ENCODE assay signal across 31 mouse cellular contexts in genomic region chr13:112412251-112412650, GRCm38 (mm10). TPM values are rescaled to one million over a fixed set of nuclear protein-coding genes. Genes with fewer than 3 reads are reported as not detected.
DNase-seq lines count a peak whose midpoint lies in the region; ATAC-seq and TF ChIP-seq lines count a peak whose summit lies in the region.
"Had no signal": no experiment of that assay in that cellular context is flagged by ENCODE, and none has a peak within 500 bp of the region (broad histone marks: within the 10 kb centered on the region; RNA-seq: fewer than 3 reads in every experiment).

No protein-coding gene starts in this region.

- TF ChIP-seq POLR2A in ES-Bruce4 (IDR thresholded peaks at IDR 0.05; ENCODE audit: insufficient read depth, low read length), result no peak

- no peak overlapping the region for H3K4me3 ChIP-seq in lung, embryonic 14.5 days (ENCODE audit: low read depth, low read length)
- no peak overlapping the region for H3K4me3 ChIP-seq in ES-Bruce4 (ENCODE audit: low read depth, low read length)
- H3K4me3 ChIP-seq in ES-E14 (ENCODE audit: insufficient read depth in 1 of 2, low read depth in 1 of 2, low read length in 2 of 2, poor library complexity in 1 of 2, severe bottlenecking in 1 of 2), result no peak overlapping the region; a peak in 1 of 4 replicates
- H3K4me3 ChIP-seq in limb, embryonic 10.5 days, result no peak overlapping the region
- no peak overlapping the region for H3K4me3 ChIP-seq in midbrain, embryonic 13.5 days (replicated peaks)
- H3K4me3 ChIP-seq: embryonic facial prominence, embryonic 12.5 days; embryonic facial prominence, embryonic 15.5 days; gastrocnemius, adult 2 months; heart, embryonic 12.5 days; heart, embryonic 15.5 days; hindbrain, embryonic 12.5 days; intestine, embryonic 15.5 days had no signal

- TF ChIP-seq CTCF in lung, embryonic 14.5 days (IDR thresholded peaks at IDR 0.05; ENCODE audit: low read depth), result no peak
- no peak for TF ChIP-seq CTCF in ES-Bruce4 (IDR thresholded peaks at IDR 0.05; ENCODE audit: low read depth, low read length)

- TF ChIP-seq EP300 in ES-Bruce4 (IDR thresholded peaks at IDR 0.05; ENCODE audit: insufficient read depth, low read depth, low read length), result no peak

- 0 out of 2 replicates have a peak overlapping the region, but pooled peaks have one; percentile 42 for H3K27ac ChIP-seq in lung, embryonic 14.5 days (ENCODE audit: low read depth)
- H3K27ac ChIP-seq in ES-Bruce4 (ENCODE audit: insufficient read depth, low read length), result peak overlapping the region; percentile 84
- H3K27ac ChIP-seq in ES-E14 (ENCODE audit: insufficient read depth, low read depth, low read length, poor library complexity, severe bottlenecking), result peak overlapping the region; percentile 82
- H3K27ac ChIP-seq in limb, embryonic 10.5 days, result 0 out of 2 replicates have a peak overlapping the region, but pooled peaks have one; percentile 17
- H3K27ac ChIP-seq in midbrain, embryonic 13.5 days, result no peak overlapping the region
- H3K27ac ChIP-seq: embryonic facial prominence, embryonic 12.5 days; embryonic facial prominence, embryonic 15.5 days; gastrocnemius, adult 2 months; heart, embryonic 15.5 days; hindbrain, embryonic 12.5 days; intestine, embryonic 15.5 days had no signal

- WGBS in lung, embryonic 14.5 days, result 64% methylated on average over 2 of the region's 3 CpGs
- WGBS in limb, embryonic 10.5 days, result 78% methylated on average over 2 of the region's 3 CpGs
- WGBS in midbrain, embryonic 13.5 days, result 79% methylated on average over 3 of the region's 3 CpGs

- ATAC-seq in lung, embryonic 14.5 days (ENCODE audit: insufficient read depth), result no peak
- ATAC-seq in midbrain, embryonic 13.5 days, result no peak
- ATAC-seq: activated CD4-positive, CD25-positive, alpha-beta regulatory T cell, adult 4 months; forebrain, embryonic 14.5 days; forebrain, postnatal 0 days; hindbrain, embryonic 16.5 days; intestine, embryonic 15.5 days; Patski had no signal

- in situ Hi-C loops in ES-E14 (cut with MboI; ENCODE audit: low sequenced_read_pairs in 2 of 2, unreplicated experiment in 2 of 2), result no loop called here

- DNase-seq in lung, embryonic 14.5 days, result no peak
- DNase-seq in lung, postnatal 4 days, result no peak
- no peak for DNase-seq in ES-E14 (ENCODE audit: low read depth, low spot score)
- DNase-seq in limb, embryonic 10.5 days (ENCODE audit: low spot score), result no peak
- no peak for DNase-seq in adrenal gland, postnatal 25 days
- DNase-seq: adrenal gland, adult 8-10 months; adrenal gland, postnatal 36 days; B cell, adult 2 months; cerebellum, adult 2 months; cerebellum, adult 9-11 months; cerebellum, postnatal 25 days; forebrain, postnatal 0 days; gastrocnemius, adult 2 months; gastrocnemius, postnatal 14 days; heart, adult 18-20 months; heart, postnatal 10 days; heart, postnatal 36 days had no signal

- H3K4me1 ChIP-seq in lung, embryonic 14.5 days (ENCODE audit: insufficient read depth), result peaks cover 10% of the 10 kb centered on the region; the same call in 1 of the 2 replicates
- H3K4me1 ChIP-seq in ES-Bruce4 (ENCODE audit: control insufficient read depth, insufficient read depth, low read length) (peaks cover 8% of the 10 kb centered on the region), ES-E14 (ENCODE audit: control insufficient read depth in 2 of 2, insufficient read depth in 2 of 2, low read length in 2 of 2, poor library complexity in 1 of 2) (peaks cover 13 to 14% of the 10 kb centered on the region in 2 experiments)
- peaks cover 41% of the 10 kb centered on the region for H3K4me1 ChIP-seq in limb, embryonic 10.5 days
- no peaks in the 10 kb centered on the region for H3K4me1 ChIP-seq in midbrain, embryonic 13.5 days (replicated peaks)
- H3K4me1 ChIP-seq: hindbrain, embryonic 12.5 days had no signal

- no peak overlapping the region for H3K4me2 ChIP-seq in lung, embryonic 14.5 days
- H3K4me2 ChIP-seq in midbrain, embryonic 13.5 days (replicated peaks), result no peak overlapping the region
- H3K4me2 ChIP-seq: embryonic facial prominence, embryonic 12.5 days; embryonic facial prominence, embryonic 15.5 days; heart, embryonic 12.5 days; heart, embryonic 15.5 days; hindbrain, embryonic 12.5 days; intestine, embryonic 15.5 days had no signal

- H3K36me3 ChIP-seq in lung, embryonic 14.5 days (ENCODE audit: insufficient read depth), result no peaks in the 10 kb centered on the region
- H3K36me3 ChIP-seq in ES-Bruce4 (ENCODE audit: control insufficient read depth, insufficient read depth, low read length, poor library complexity, severe bottlenecking) (no peaks in the 10 kb centered on the region), ES-E14 (ENCODE audit: control insufficient read depth, insufficient read depth, low read length, poor library complexity, severe bottlenecking) (no peaks in the 10 kb centered on the region)
- no peaks in the 10 kb centered on the region for H3K36me3 ChIP-seq in limb, embryonic 10.5 days
- no peaks in the 10 kb centered on the region for H3K36me3 ChIP-seq in midbrain, embryonic 13.5 days
- H3K36me3 ChIP-seq: embryonic facial prominence, embryonic 12.5 days; embryonic facial prominence, embryonic 15.5 days; G1E; heart, embryonic 12.5 days; heart, embryonic 15.5 days; hindbrain, embryonic 12.5 days; intestine, embryonic 15.5 days had no signal

- no peak overlapping the region for H3K9ac ChIP-seq in lung, embryonic 14.5 days
- no peak overlapping the region for H3K9ac ChIP-seq in ES-Bruce4 (ENCODE audit: low read depth, poor library complexity, severe bottlenecking)
- H3K9ac ChIP-seq in ES-E14 (ENCODE audit: insufficient read depth, low read depth, low read length, poor library complexity, severe bottlenecking), result no peak overlapping the region
- H3K9ac ChIP-seq in midbrain, embryonic 13.5 days (replicated peaks), result no peak overlapping the region
- H3K9ac ChIP-seq: embryonic facial prominence, embryonic 12.5 days; embryonic facial prominence, embryonic 15.5 days; forebrain, postnatal 0 days; heart, embryonic 12.5 days; heart, embryonic 15.5 days; hindbrain, embryonic 12.5 days; intestine, embryonic 15.5 days had no signal

- no peaks in the 10 kb centered on the region for H3K27me3 ChIP-seq in lung, embryonic 14.5 days (ENCODE audit: insufficient read depth, low read length)
- no peaks in the 10 kb centered on the region for H3K27me3 ChIP-seq in ES-Bruce4 (ENCODE audit: control insufficient read depth, insufficient read depth, low read length, poor library complexity, severe bottlenecking)
- H3K27me3 ChIP-seq in limb, embryonic 10.5 days (ENCODE audit: low read depth, poor library complexity, severe bottlenecking), result no peaks in the 10 kb centered on the region
- H3K27me3 ChIP-seq in midbrain, embryonic 13.5 days, result no peaks in the 10 kb centered on the region
- H3K27me3 ChIP-seq: CH12.LX; embryonic facial prominence, embryonic 12.5 days; embryonic facial prominence, embryonic 15.5 days; heart, embryonic 12.5 days; heart, embryonic 15.5 days; hindbrain, embryonic 12.5 days; intestine, embryonic 15.5 days; Patski had no signal

- no peaks in the 10 kb centered on the region for H3K9me3 ChIP-seq in lung, embryonic 14.5 days (ENCODE audit: low read depth, low read length)
- H3K9me3 ChIP-seq in ES-Bruce4 (replicated peaks; ENCODE audit: control insufficient read depth, insufficient read depth, low read length, poor library complexity, severe bottlenecking) (peaks cover 6% of the 10 kb centered on the region; the same call in 1 of the 2 replicates), ES-E14 (ENCODE audit: control insufficient read depth, insufficient read depth, low read depth, low read length) (no peaks in the 10 kb centered on the region)
- H3K9me3 ChIP-seq in limb, embryonic 10.5 days (replicated peaks), result no peaks in the 10 kb centered on the region
- H3K9me3 ChIP-seq in midbrain, embryonic 13.5 days, result no peaks in the 10 kb centered on the region
- H3K9me3 ChIP-seq: embryonic facial prominence, embryonic 12.5 days; embryonic facial prominence, embryonic 15.5 days; G1E; heart, embryonic 12.5 days; heart, embryonic 15.5 days; hindbrain, embryonic 12.5 days; intestine, embryonic 15.5 days had no signal

TF ChIP-seq in ES-E14, 5 proteins besides CTCF, POLR2A, EP300 and RAD21:
- TF ChIP-seq ZC3H11A (IDR thresholded peaks at IDR 0.05; ENCODE audit: borderline replicate concordance, low read depth, low read length) (no peak), MAFK (IDR thresholded peaks at IDR 0.05; ENCODE audit: insufficient read depth, low read depth, low read length) (no peak), ZNF384 (IDR thresholded peaks at IDR 0.05; ENCODE audit: low read depth, low read length) (no peak), CHD2 (IDR thresholded peaks at IDR 0.05; ENCODE audit: low read depth, low read length) (no peak), HCFC1 (IDR thresholded peaks at IDR 0.05; ENCODE audit: borderline replicate concordance, insufficient read depth, low read length) (no peak)

RNA-seq across cellular contexts. Expression of gene Il6st, which starts 51.6 kb away (rescaled TPM):
- 41.0 and 41.3 TPM in 2 replicates for polyA plus RNA-seq in lung, embryonic 14.5 days (2014; fragmentation: Nextera tagmentation; extraction: Ambion mirVana)
- 49.7 and 65.0 TPM in 2 replicates for polyA plus RNA-seq in ES-Bruce4 (2011; ENCODE audit: insufficient read depth, insufficient read length, low read depth, missing spikeins)
- 55.2 and 89.2 TPM in 2 replicates for total RNA-seq in ES-E14 (2012; rRNA removed)
- 16.1 and 21.3 TPM in 2 replicates for polyA plus RNA-seq in limb, embryonic 10.5 days (2016; fragmentation: Nextera tagmentation; extraction: Ambion mirVana)
- 247 and 388 TPM in 2 replicates for total RNA-seq in adrenal gland, postnatal 25 days (2021)
- polyA plus RNA-seq in midbrain, embryonic 13.5 days (2015; fragmentation: Nextera tagmentation; extraction: Ambion mirVana), result 19.4 and 20.8 TPM in 2 replicates
